Mouse (Mus musculus): Measurements from ENCODE around the gene Foxg1. TPM values are rescaled to one million over a fixed set of nuclear protein-coding genes. Genes with fewer than 3 reads are reported as not detected.

Foxg1 gene
- total RNA-seq (2021), result not detected in 2 replicates
- long read RNA-seq, experiment 1, partial matches to known transcripts, result 0 of 1 reads
- long read RNA-seq, experiment 1, other reads (novel, unspliced or antisense), result 0 of 1 reads
- long read RNA-seq, experiment 2, result 0 reads

DNA sequence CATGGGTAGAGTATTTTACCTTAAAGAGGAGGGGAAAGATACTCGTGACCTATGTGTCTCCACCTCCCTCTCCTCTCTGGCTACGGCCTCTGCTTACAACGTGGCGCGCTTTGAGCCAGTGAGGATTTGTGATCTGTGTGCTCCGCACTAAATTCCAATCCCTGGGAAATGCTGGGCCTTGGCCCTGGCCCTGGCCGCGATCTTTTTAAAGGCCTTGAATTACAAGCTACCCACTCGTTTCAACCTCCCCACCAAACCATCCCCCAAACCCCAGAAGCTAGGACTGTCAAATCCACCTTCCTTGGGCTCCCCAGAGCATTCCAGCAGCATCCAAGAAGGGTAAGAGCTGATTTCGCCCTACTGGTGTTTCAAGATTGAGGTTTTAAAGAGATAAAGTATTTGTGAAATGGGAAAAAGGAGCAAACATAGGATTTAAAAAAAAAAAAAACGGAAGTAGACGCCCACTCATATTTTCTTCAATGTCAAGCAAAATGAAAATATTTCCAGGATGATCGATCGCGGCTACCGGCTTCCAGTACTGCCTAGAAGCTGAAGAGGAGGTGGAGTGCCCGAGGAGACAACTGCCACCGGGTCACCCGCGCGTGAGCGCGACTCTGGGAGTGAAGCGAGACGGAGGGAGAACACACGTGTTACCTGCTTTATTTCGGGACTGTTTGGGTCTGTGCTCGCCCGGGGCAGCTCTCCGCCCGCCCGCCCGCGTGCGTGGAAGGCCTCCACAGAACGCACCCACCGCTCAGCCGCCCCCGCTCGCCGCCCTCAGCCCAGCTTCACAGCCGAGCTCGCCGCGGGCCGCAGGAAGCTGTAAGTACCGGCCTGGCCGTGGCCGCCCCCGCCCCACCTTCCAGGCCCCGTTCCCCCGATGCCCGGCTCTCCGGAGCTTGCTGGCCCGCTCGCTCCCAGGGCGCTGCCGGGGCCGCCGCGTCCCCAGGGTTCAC lies at the start of gene Foxg1:
TSS of gene Foxg1 (plus strand) at position 96 of the 956 bp plus-strand sequence.
- DNase-seq, result no peak

DNA sequence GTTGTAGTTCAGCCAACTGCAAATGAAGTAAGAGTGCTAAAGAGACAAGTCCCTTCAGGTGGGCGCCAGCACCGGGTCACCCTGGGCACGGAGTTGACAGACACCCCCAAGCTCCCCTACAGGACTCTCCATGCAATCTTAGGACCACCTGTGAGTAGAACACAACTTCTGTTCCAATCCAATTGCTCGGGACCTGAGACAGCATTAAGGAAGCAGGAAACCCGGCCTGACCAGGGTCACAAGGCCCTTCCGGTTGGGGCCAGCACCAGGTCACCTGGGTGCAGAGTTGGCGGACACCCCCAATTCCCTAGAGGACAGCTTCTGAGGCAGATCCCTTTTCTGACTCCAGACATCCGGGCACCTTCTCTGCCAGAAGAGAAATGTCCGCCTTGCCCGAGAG lies 32.8 kb upstream of the Foxg1 start:
- DNase-seq, result no peak

DNA sequence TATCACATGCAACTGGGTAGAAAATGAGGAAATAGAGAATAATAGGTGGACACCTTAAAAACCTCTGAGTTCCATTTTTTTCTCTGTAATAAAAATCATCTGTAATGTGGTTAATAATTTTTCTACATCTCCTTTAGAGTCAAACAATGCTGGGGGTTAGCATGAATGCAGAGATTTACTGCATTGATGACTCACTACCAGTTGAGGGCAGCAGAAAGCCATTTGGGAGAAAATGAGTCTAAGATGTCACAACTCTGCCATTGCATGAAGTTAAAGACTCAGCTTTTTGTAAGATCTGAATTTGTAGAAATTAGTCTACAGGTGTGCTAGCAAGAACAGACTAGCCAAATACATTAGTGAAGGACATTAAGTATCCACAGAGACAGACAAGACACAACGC lies 13.5 kb upstream of the Foxg1 start:
- no peak for DNase-seq

DNA sequence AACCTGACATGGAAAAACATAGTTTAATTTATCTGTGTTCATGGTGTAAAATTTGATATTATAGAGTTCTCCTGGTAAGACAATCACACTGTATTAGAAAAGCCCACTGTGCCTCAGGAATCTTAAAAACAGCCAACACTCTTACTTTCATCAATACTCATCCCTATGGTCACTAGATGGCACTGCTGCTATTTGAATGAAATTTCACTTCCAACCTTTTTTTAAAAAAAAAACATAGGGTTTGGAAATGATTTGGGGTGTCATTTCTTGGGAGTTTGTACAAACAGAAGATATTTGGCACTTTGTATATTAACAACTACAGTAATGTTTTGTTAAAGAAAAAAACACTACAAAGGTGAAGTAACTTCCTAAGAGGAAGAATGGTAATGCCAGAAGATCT lies 10.3 kb upstream of the Foxg1 start:
- no peak for DNase-seq

DNA sequence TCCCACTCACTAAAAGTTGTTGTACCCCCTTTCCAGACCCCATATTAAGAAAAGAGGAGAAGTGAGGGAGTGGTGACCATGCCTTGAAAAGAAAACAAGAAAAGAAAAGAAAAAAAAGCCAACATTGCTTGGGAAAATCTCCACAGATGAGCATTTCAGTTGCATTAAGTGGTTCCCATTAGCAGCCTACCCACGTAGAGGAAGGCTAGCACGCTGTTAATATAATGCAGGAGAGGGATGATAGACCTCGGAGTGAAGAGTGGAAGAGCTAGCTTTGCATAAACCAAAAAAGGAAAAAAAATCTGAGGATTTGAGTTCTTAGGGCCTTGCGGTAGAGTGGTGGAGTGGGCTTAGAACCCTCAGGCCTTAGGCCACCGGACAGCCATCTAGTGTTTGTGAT lies 9.3 kb upstream of the Foxg1 start:
- DNase-seq, result no peak

DNA sequence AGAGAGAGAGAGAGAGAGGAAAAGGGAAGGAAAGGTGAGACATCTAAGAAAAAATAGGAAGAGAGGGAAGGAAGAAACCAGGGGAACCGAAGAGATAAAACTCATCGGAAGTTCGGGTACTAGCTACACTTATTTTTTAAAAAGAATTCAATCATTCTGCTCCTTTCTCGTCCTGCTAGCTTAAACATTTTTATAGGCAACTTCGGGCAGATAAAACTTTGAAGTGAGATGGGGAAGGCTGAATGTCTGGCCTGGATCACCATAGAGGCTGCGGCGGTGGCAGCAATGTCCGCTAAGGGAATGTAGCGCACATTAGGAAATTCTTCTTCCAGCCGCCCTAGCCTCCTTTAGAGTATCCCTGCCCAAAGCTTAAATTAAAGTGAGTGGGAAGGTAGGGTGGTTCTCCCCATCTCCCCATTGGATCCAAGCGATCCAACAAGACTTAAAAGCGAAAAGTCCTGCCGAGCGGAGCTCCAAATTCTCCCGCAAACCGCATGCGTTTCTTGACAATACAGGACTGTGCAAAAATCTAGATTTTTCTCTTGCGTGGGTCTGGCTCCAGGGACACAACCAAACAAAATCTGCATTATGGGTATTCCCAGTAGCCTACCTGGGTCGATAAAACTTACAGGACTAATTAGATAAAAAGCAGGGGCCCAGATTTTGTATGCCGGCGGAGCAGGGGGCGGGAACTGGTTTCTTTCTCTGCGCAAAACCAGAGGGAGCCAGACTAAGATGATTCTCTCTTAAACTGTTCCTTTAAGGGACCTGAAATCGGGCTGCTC lies 8.4 kb upstream of the Foxg1 start:
- DNase-seq, result no peak

DNA sequence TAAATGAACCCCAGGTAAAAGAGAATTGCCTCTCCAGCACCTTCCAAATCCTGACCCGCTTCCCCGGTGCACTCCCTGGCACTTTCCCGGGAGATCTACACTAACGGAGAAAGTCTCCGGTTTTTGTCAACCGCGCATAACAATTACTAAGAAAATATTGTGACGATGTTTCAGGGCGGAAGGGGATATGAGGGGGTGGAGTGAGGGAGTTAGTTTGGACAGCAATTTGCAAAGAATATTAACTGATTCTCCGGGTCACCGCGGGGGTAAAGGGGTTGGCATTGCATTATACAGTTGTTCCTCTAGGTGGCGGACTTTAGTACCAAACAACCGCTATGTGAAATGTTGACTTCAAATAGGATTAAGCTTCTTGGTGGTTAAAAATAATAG lies 7.9 kb upstream of the Foxg1 start:
- peak; percentile 28 for DNase-seq

DNA sequence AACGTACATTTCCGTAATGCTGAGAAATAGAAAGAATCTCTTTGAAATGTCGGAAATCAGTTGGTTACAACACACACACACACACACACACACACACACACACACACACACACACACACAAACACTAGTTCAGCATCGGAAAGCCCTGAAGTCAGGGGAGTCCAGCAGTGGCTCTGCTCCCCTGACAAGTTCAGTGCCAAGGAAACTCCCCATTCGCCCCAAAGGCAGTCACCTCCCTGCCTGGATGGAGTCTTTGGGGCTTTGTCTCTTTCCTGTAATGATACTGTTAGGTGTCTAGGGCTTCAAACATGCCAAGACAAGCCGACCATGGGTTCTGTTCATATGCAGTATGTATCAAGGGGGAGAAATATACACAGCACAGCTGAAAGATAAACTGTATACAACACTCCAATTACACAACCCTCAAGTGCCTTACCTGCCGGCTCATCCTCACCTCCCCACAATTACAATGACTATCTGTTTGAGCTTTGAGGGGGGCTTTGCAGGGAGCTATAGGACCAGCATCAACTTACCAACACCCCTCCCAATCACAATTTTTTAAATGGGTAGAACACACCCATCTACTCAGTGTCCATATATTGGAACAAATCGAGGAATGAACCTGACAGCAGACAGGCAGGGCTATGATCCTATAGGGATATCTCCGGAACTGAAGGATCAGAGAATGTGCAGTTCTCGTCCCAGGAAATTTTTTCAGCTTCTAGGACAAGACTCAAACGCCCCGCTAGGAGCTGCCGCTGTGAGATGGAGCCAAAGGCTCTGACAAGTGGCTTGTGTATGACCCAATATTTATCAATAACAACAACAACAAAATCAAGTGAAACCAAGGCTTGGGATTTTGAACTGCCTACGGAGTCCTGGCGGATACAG lies 6.8 kb upstream of the Foxg1 start:
- DNase-seq, result no peak

DNA sequence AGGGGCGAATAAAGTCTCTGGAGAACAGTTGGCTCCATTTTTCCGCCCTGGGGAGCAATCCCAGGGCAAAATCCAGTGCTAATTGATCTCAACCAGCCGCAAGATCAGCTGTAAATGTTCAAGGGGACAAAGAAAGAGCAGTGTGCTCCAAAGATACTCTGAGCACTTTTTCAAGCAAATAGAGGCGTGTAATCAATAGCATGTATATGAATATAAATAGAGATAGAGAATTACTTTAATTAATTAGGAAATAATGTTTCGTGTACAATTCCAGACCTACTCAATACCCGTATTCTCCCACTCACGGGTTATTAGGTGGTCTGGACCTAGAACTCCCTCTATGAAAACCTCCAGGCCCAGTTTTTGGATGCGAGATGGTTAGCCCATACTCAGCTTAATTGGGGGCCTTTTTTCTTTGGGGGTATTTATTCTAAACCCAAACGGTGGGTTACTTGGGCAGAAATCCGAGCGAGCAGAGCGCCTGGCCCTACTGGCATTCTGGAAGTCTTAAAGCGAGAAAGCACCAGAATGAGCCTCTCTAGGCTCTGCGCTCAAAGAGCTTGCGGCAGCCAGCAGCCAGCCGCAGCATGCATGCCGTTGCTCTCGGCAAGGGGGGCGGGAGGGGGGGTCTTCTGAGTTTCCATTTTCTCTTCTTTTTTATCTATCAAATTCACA lies 6.0 kb upstream of the Foxg1 start:
- no peak for DNase-seq

DNA sequence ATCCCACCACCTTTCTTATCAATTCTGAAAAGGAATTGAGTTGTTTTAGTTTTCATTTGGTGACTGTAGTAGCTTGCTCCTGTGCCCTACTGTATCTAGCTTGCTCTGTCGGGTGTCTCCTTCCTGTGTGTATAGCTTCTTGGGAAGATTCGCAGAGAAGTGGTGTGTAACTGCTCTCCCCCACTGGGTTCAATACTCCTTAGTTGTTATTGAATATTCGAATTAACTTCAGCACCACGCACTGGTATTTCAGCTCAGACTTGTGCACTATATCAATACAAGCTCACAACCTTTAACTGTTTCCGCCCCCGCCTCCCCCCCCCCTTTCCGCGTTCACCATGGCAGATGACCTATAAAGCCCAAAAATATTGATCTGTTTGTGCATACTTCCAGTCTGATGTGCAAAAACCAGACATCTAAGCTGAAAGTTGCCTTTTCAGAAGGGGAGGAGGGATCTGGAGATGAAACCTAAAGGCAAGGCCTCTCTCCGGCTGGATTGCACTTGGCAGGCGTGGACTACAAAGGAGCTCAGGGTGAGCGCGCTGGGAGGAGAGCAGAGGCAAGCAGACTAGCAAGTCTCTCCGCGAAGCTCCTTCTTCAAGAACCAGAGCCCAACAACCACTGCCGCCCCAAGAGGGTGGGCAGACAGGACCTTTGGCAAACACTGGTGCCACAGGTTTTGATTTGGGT lies 5.0 kb upstream of the Foxg1 start:
- DNase-seq, result no peak

DNA sequence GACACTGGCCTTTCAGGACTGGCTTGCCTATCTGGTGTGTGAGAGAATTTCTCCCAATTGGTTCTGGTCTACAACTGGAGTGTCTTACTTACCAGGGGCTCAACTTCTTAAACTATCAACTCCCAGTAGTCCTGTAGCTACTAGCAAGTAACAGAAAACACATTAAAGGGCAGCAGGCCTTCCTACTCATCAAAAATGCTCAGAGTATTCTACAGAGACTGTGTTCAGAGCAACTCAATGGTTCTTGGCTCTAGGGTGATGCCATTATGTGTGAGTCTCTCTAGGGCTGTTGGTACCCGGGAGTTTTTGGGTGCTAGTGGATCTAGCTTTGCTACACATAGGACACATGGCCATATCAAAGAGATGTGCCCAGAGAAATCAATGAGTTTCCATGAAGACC lies 3.5 kb upstream of the Foxg1 start:
- no peak for DNase-seq

DNA sequence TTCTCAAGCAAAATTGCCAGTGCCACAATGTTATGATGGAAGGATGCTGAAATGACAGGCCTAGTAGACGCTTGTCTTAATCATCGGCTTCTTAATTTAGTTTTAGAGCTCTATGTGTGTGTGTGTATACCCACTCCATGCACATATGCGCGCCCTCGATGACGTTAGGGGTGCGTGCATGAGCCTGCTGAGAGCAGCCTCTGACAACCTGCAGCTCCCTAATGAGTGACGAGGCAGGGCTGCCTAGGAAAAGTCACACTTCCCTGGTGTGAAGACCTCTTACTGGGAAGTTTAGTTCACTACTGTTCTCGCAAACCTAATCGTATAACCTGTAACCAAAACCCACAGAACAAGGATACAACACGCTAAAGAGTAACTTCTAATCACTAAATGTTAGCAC lies 3.0 kb upstream of the Foxg1 start:
- no peak for DNase-seq

DNA sequence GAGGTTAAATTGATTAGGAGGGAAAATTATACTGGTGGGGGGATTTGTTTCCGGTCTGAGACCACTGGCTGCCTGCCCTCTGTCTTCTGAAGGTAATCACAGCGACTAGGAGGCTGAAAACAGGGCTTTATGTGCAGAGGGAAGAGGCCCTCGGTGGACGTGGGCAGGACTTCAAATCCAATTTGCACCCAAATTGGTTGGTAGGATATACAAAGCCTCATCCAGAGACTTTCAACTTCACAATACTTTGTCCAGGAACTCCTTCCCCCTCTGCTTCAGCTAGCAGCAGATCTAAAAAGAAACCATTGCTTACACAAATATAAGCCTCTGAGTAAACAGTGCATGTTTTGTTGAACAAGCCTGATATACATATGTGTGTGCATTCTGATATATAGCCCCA lies 2.0 kb upstream of the Foxg1 start:
- DNase-seq, result no peak

DNA sequence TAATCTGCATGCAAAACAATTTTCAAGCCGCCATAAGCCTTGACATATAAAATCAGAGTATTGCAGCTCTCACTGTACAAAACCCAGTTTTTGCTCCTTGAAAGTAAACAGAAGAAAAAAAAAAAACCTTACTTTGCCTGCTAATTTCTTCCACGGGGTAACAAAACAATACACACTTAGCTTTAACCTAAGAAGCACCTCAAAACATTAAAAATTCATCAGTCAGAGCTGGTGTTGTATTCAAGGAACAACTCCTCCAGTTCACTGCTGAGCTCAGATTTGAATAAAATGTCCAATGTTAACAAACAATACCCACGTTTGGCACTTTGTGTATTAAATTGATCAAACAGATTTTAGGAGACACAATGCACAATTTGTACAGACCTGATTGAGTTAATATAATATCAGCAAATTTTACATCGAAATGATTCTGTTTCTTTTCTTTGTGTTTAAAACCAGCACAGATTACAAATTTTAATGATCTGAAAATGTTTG lies 1.4 kb upstream of the Foxg1 start:
- DNase-seq, result no peak

DNA sequence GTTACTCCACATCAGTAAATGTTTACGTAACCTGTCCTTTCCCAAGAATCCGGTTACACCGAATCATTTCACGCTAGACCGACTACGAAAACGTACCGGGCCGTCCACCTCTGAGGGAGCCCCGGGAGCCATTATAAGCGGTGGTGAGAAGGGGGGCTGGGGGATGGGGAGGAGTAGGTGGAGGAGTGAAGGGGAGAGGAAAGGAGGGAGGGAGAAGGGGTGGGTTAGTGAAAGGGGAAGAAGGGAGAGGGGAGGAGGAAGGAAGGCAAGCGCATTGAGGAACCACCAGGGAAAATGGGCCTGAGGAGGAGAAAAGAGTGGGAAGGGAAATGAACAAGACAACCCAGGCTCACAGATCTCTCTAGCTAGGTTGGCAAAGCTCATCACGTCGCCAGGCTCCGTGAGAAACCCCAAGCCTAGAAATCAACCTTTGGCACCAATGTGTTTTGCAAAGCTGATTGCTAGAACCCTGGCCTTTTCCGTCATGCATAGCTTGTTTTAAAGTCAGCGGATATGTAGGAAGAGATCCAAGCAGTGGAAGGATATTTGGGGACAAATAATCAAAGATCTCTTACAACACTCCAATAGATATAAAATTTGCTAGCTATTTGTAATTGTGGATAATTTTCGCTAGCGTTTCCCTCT lies 617 bp upstream of the Foxg1 start:
- DNase-seq, result no peak

DNA sequence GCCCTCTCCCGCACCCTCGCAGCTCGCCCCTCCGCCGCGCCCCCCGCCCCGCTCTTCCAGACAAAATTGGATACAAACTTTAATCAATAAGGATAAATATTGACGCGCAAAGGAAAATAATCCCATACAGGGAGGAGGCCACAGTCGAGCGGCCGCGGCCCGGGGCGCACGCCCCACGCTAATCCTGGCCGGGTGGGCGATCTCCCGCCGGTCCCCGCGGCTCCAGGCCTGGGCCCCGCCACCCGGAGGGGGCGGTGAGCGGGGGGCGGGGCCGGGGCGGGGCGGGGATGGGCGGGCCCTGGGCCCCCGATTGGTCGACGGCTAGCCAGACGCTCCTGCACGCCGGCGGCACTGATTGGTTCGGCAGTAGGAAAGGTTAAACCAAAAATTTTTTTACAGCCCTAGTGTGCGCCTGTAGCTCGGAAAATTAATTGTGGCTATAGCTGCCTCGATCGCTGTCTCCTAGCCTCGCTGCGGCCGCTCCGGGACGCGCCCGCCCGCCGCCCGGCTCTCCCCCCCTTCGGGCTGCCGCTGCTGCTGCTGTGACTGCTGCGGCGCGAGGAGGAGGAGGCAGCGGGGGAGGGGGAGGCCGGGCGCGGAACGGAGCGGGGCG lies 1.2 kb downstream of the Foxg1 start:
- DNase-seq, result peak; percentile 13

DNA sequence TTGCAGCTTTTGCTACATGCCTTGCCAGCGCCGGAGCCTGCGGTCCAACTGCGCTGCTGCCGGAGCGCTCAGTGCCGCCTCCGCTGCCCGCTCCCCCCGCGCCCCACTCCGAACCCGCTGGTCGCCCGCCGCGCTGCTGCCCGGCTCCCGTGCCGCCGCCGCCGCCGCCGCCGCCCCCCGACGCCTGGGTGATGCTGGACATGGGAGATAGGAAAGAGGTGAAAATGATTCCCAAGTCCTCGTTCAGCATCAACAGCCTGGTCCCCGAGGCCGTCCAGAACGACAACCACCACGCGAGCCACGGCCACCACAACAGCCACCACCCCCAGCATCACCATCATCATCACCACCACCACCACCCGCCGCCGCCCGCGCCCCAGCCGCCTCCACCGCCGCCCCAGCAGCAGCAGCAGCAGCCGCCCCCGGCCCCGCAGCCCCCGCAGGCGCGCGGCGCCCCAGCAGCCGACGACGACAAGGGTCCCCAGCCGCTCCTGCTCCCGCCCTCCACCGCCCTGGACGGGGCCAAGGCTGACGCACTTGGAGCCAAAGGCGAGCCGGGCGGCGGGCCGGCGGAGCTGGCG lies 1.9 kb downstream of the Foxg1 start:
- peak; percentile 6 for DNase-seq

DNA sequence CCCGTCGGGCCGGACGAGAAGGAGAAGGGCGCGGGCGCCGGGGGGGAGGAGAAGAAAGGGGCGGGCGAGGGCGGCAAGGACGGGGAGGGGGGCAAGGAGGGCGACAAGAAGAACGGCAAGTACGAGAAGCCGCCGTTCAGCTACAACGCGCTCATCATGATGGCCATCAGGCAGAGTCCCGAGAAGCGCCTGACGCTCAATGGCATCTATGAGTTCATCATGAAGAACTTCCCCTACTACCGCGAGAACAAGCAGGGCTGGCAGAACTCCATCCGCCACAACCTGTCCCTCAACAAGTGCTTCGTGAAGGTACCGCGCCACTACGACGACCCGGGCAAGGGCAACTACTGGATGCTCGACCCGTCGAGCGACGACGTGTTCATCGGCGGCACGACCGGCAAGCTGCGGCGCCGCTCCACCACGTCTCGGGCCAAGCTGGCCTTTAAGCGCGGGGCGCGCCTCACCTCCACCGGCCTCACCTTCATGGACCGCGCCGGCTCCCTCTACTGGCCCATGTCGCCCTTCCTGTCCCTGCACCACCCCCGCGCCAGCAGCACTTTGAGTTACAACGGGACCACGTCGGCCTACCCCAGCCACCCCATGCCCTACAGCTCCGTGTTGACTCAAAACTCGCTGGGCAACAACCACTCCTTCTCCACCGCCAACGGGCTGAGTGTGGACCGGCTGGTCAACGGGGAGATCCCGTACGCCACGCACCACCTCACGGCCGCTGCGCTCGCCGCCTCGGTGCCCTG lies 2.6 kb downstream of the Foxg1 start, which contains the start of gene Gm43517:
TSS of gene Gm43517 (plus strand) at position 299 of the 755 bp plus-strand sequence.
- DNase-seq, result no peak

DNA sequence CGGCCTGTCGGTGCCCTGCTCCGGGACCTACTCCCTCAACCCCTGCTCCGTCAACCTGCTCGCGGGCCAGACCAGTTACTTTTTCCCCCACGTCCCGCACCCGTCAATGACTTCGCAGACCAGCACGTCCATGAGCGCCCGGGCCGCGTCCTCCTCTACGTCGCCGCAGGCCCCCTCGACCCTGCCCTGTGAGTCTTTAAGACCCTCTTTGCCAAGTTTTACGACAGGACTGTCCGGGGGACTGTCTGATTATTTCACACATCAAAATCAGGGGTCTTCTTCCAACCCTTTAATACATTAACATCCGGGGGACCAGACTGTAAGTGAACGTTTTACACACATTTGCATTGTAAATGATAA lies 3.2 kb downstream of the Foxg1 start:
- no peak for DNase-seq
